In genomic region chr8:115237596-115237995, GRCm38 (mm10) we compare ENCODE assay signal across 17 mouse cellular contexts.
A peak's percentile ranks its signal among the peaks of the same experiment; 100 is the strongest.
DNase-seq lines count a peak whose midpoint lies in the region.
"Had no signal": no experiment of that assay in that cellular context is flagged by ENCODE, and none has a peak within 500 bp of the region (broad histone marks: within the 10 kb centered on the region; RNA-seq: fewer than 3 reads in every experiment).

No protein-coding gene starts in this region.

- DNase-seq in gastrocnemius, adult 18-20 months (ENCODE audit: low spot score), result peak; percentile 25
- DNase-seq in gastrocnemius, postnatal 36 days, result no peak
- peak; percentile 30 to 36 for DNase-seq in heart, postnatal 10 days
- DNase-seq in heart, postnatal 25 days (ENCODE audit: low spot score), result no peak
- DNase-seq in Muller cell, postnatal 12 days (ENCODE audit: inconsistent ontology term), result peak; percentile 44
- peak; percentile 13 for DNase-seq in gastrocnemius, postnatal 25 days
- no peak for DNase-seq in left cerebral cortex, postnatal 10 days (ENCODE audit: extremely low spot score in 1 of 2, low spot score in 2 of 2)
- DNase-seq: adrenal gland, adult 2 months; adrenal gland, postnatal 36 days; cerebellum, adult 2 months; cerebellum, postnatal 14 days; kidney, postnatal 14 days; layer of hippocampus, adult 9-11 months; liver; lung, adult 2 months; lung, postnatal 10 days; thymus, postnatal 4 days had no signal

- intact Hi-C loops in gastrocnemius, postnatal 36 days (cut with DNase I), result no loop called here
- intact Hi-C loops in heart, postnatal 10 days (cut with DNase I), result no loop called here
- intact Hi-C loops in heart, postnatal 25 days (cut with DNase I), result no loop called here
- intact Hi-C loops in left cerebral cortex, postnatal 10 days (cut with DNase I), result no loop called here

Comparison
In these comparisons a context has a peak if more than half of its experiments do, and no peak if none do; other contexts are left out.
1. DNase-seq: peak in gastrocnemius, adult 18-20 months (single experiment), heart, postnatal 10 days (2 of 2), Muller cell, postnatal 12 days (single experiment) and gastrocnemius, postnatal 25 days (single experiment); none in gastrocnemius, postnatal 36 days (0 of 2), heart, postnatal 25 days (single experiment) and left cerebral cortex, postnatal 10 days (0 of 2).